Mouse (Mus musculus) heart, adult 2 months (tissue): ENCODE measurements around the gene Tpra1.

Experiments used
- CTCF ChIP-seq: fragments of 200-600 bp; IDR thresholded peaks from 2 replicates; pipeline ENCODE4 v1.8.1; 2022; ENCODE audit warnings: antibody characterized with exemption, mild to moderate bottlenecking, moderate library complexity
- POLR2A ChIP-seq: fragments of 200-500 bp; IDR thresholded peaks from 2 replicates; pipeline ENCODE4 v1.6.1; 2011; ENCODE audit warnings: mild to moderate bottlenecking, low read depth, low read length, control low read depth; ENCODE audit not compliant: insufficient read depth

GRCm38 (mm10) chr6:88925640-88926205 lies 23.7 kb downstream of the Tpra1 start:
- no peak for TF ChIP-seq CTCF
- no peak for TF ChIP-seq POLR2A
